Mouse (Mus musculus): Measurements from ENCODE around the gene Kif21b. TPM values are rescaled to one million over a fixed set of nuclear protein-coding genes. Genes with fewer than 3 reads are reported as not detected.
A peak's percentile ranks its signal among the peaks of the same experiment; 100 is the strongest.

Kif21b gene
- polyA plus RNA-seq, 1 experiment, result 28.6 TPM

- WGBS, result 41% methylated on average over 8 of the region's 8 CpGs
- TF ChIP-seq POLR2A (IDR thresholded peaks at IDR 0.05; ENCODE audit: low read depth, low read length) (no peak), CTCF (IDR thresholded peaks at IDR 0.05; ENCODE audit: extremely low read depth, insufficient read length, insufficient replicate concordance, low read depth, low read length) (no peak)
- no peaks in the 10 kb centered on the region for H3K36me3 ChIP-seq (ENCODE audit: control insufficient read depth, insufficient read depth, low read length)
- H3K4me1 ChIP-seq (ENCODE audit: control insufficient read depth, insufficient read depth, insufficient read length, low read length), result peaks cover 26% of the 10 kb centered on the region
- no peaks in the 10 kb centered on the region for H3K27me3 ChIP-seq (ENCODE audit: control insufficient read depth, insufficient read depth, low read length)
- H3K27ac ChIP-seq (ENCODE audit: insufficient read depth, low read depth, low read length), result peak overlapping the region; percentile 87
- no peak overlapping the region for H3K4me3 ChIP-seq (ENCODE audit: low read depth, low read length)
Observed at GRCm38 (mm10) chr1:136118875-136119274, 12.3 kb upstream of the Kif21b start.

DNA sequence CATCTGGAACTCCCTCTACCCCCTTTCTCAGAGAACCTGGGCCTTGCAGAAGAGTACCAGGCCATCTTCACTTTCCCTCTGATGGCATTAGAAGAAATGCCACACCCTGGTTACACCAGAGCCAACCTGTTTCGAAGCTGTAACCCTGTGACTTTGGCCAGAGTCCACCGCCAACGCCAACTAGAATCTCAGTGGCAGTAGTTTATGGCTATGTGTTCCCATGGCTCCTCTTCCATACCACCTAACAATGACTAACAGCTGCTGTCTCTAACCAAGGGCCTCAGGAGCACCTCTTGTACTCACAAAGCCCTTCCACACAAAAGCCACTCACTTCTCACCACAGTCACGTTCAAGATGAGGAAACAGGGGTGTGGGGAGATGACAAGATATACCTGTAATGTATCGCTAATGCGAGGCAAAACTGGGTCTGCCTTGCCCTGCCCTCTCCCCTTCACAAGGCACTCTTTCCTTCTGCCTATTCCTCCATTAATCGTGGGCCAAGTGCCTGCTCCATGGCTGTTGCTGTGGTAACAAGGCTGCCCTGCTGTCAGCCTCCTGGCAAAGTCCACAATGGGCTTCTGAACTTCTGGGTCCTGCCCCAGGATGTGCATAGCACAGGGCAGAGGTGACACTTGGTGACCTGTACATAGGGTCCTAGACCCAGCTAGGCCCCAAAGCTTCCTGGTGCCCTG, 11.5 kb upstream of the Kif21b start:
- Histone ChIP-seq H3K27ac (ENCODE audit: insufficient read depth, low read depth, low read length) (peak overlapping the region; percentile 96), H3K4me3 (ENCODE audit: low read depth, low read length) (no peak overlapping the region), H3K27me3 (ENCODE audit: control insufficient read depth, insufficient read depth, low read length) (no peaks in the 10 kb centered on the region), H3K36me3 (ENCODE audit: control insufficient read depth, insufficient read depth, low read length) (no peaks in the 10 kb centered on the region), H3K4me1 (ENCODE audit: control insufficient read depth, insufficient read depth, insufficient read length, low read length) (peaks cover 33% of the 10 kb centered on the region)
- 34% methylated on average over 7 of the region's 7 CpGs for WGBS
- TF ChIP-seq POLR2A (IDR thresholded peaks at IDR 0.05; ENCODE audit: low read depth, low read length) (no peak), CTCF (IDR thresholded peaks at IDR 0.05; ENCODE audit: extremely low read depth, insufficient read length, insufficient replicate concordance, low read depth, low read length) (no peak)

GRCm38 (mm10) chr1:136120263-136120603, 11.0 kb upstream of the Kif21b start:
- Histone ChIP-seq H3K27ac (ENCODE audit: insufficient read depth, low read depth, low read length) (peak overlapping the region; percentile 96), H3K4me3 (ENCODE audit: low read depth, low read length) (no peak overlapping the region), H3K4me1 (ENCODE audit: control insufficient read depth, insufficient read depth, insufficient read length, low read length) (peaks cover 39% of the 10 kb centered on the region), H3K27me3 (ENCODE audit: control insufficient read depth, insufficient read depth, low read length) (no peaks in the 10 kb centered on the region), H3K36me3 (ENCODE audit: control insufficient read depth, insufficient read depth, low read length) (no peaks in the 10 kb centered on the region)
- TF ChIP-seq POLR2A (IDR thresholded peaks at IDR 0.05; ENCODE audit: low read depth, low read length) (no peak), CTCF (IDR thresholded peaks at IDR 0.05; ENCODE audit: extremely low read depth, insufficient read length, insufficient replicate concordance, low read depth, low read length) (no peak)
- WGBS, result 18% methylated on average over 1 of the region's 1 CpGs

- no peaks in the 10 kb centered on the region for H3K36me3 ChIP-seq (ENCODE audit: control insufficient read depth, insufficient read depth, low read length)
- no peak overlapping the region for H3K4me3 ChIP-seq (ENCODE audit: low read depth, low read length)
- no peak for TF ChIP-seq CTCF (IDR thresholded peaks at IDR 0.05; ENCODE audit: extremely low read depth, insufficient read length, insufficient replicate concordance, low read depth, low read length)
- TF ChIP-seq POLR2A (IDR thresholded peaks at IDR 0.05; ENCODE audit: low read depth, low read length), result no peak
- peak overlapping the region; percentile 96 for H3K27ac ChIP-seq (ENCODE audit: insufficient read depth, low read depth, low read length)
- 58% methylated on average over 6 of the region's 6 CpGs for WGBS
- peaks cover 42% of the 10 kb centered on the region for H3K4me1 ChIP-seq (ENCODE audit: control insufficient read depth, insufficient read depth, insufficient read length, low read length)
- H3K27me3 ChIP-seq (ENCODE audit: control insufficient read depth, insufficient read depth, low read length), result no peaks in the 10 kb centered on the region
Observed at GRCm38 (mm10) chr1:136120785-136121184, 10.4 kb upstream of the Kif21b start.

- no peaks in the 10 kb centered on the region for H3K27me3 ChIP-seq (ENCODE audit: control insufficient read depth, insufficient read depth, low read length)
- H3K4me1 ChIP-seq (ENCODE audit: control insufficient read depth, insufficient read depth, insufficient read length, low read length), result peaks cover 50% of the 10 kb centered on the region
- H3K4me3 ChIP-seq (ENCODE audit: low read depth, low read length), result no peak overlapping the region
- WGBS, result 93% methylated on average over 8 of the region's 8 CpGs
- no peaks in the 10 kb centered on the region for H3K36me3 ChIP-seq (ENCODE audit: control insufficient read depth, insufficient read depth, low read length)
- H3K27ac ChIP-seq (ENCODE audit: insufficient read depth, low read depth, low read length), result no peak overlapping the region
- TF ChIP-seq CTCF (IDR thresholded peaks at IDR 0.05; ENCODE audit: extremely low read depth, insufficient read length, insufficient replicate concordance, low read depth, low read length) (no peak), POLR2A (IDR thresholded peaks at IDR 0.05; ENCODE audit: low read depth, low read length) (no peak)
Observed at GRCm38 (mm10) chr1:136122030-136122429, 9.2 kb upstream of the Kif21b start.

DNA sequence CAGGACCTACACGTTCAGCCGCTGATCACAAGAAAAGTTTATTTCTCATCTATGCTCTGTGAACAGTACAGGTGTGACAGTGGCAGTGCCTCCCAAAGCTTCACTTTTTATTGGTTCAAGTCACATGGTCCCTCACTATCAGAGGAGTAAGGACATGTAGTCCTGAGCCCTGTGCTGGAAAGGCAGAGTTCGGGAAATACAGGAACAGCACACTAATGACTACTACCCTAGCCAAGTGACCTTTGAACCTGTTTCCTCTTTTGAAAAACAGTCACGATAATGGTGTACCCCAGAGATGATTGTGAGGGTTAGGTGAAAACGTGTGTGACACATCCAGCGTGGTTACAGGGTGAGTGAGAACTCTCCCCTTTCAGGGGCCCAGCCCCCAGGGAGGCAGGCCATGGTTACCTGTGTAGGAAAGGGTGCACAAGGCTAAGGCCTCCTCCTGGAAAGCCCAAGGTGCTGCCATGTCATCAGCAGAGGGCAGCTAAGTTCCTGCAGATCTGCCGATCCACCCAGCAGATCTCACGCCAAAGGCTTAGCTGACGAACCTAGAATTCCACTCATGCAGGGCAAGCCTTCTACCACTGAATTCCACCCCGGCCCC, 4.9 kb upstream of the Kif21b start:
- Histone ChIP-seq H3K27ac (ENCODE audit: insufficient read depth, low read depth, low read length) (peak overlapping the region; percentile 84), H3K4me1 (ENCODE audit: control insufficient read depth, insufficient read depth, insufficient read length, low read length) (peaks cover 36% of the 10 kb centered on the region), H3K4me3 (ENCODE audit: low read depth, low read length) (no peak overlapping the region), H3K27me3 (ENCODE audit: control insufficient read depth, insufficient read depth, low read length) (no peaks in the 10 kb centered on the region), H3K36me3 (ENCODE audit: control insufficient read depth, insufficient read depth, low read length) (no peaks in the 10 kb centered on the region)
- 38% methylated on average over 10 of the region's 10 CpGs for WGBS
- TF ChIP-seq POLR2A (IDR thresholded peaks at IDR 0.05; ENCODE audit: low read depth, low read length) (no peak), CTCF (IDR thresholded peaks at IDR 0.05; ENCODE audit: extremely low read depth, insufficient read length, insufficient replicate concordance, low read depth, low read length) (no peak)

DNA sequence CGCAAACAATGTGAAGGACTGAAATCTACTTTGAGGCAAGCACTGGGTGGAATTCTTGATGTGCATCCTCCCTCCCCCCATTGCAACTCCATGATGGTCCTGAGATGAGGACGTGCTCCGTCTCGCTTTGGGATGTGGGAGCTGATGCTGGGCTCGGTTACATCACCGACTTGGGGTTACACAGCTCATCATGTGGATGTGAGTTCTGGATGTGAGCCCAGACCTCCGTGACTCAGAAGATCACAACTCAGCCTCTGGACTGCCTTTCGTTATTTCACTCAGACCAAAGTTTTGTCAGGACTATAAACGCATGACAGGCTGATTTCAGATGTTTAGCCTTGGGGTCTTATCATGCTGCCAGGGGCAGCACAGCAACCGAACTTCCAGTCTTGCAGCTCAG, 4.3 kb upstream of the Kif21b start:
- 38% methylated on average over 10 of the region's 10 CpGs for WGBS
- H3K27ac ChIP-seq (ENCODE audit: insufficient read depth, low read depth, low read length), result peak overlapping the region; percentile 79
- no peaks in the 10 kb centered on the region for H3K27me3 ChIP-seq (ENCODE audit: control insufficient read depth, insufficient read depth, low read length)

More for the DNA sequence above, 4.3 kb upstream of the Kif21b start:
- Histone ChIP-seq H3K36me3 (ENCODE audit: control insufficient read depth, insufficient read depth, low read length) (no peaks in the 10 kb centered on the region), H3K4me1 (ENCODE audit: control insufficient read depth, insufficient read depth, insufficient read length, low read length) (peaks cover 36% of the 10 kb centered on the region), H3K4me3 (ENCODE audit: low read depth, low read length) (no peak overlapping the region)
- TF ChIP-seq POLR2A (IDR thresholded peaks at IDR 0.05; ENCODE audit: low read depth, low read length) (no peak), CTCF (IDR thresholded peaks at IDR 0.05; ENCODE audit: extremely low read depth, insufficient read length, insufficient replicate concordance, low read depth, low read length) (no peak)

Measured in small intestine, adult 2 months (tissue).